Mouse (Mus musculus) liver, embryonic 14.5 days (tissue): ENCODE measurements at regions not wholly inside any gene's neighbourhood (a gene's known extent, or its start where the extent isn't known, plus 50 kb on each side); places are given as distances from the start of the nearest gene placed in this dataset.

Experiments
- CTCF ChIP-seq: IDR thresholded peaks from 2 replicates; pipeline ENCODE4 v1.5.1; 2016; ENCODE audit warnings: antibody characterized with exemption, low read depth, control low read depth
- EP300 ChIP-seq: IDR thresholded peaks from 2 replicates; pipeline ENCODE4 v1.6.1; 2016; ENCODE audit warnings: antibody characterized with exemption, low read depth

DNA sequence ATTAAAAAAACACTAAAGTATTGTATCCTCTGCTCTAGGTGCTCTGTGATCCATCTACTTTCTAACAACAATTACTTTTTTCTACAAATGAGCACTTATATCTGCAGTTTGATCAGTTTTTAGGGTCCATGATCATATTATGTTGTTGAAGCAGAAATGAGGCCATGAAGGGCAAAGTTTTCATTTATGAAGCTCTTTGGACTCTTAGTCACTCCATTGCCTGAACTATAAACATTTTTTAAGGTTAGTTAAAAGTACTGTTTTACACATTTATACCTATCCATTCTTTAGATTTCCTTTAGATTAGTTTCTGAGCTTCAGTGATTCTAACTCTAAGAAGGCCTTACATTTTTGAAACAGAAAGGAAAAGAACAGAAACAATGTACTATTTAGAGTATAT, 999.4 kb upstream of the Lcorl start:
- TF ChIP-seq CTCF (no peak), EP300 (no peak)
